Mouse (Mus musculus) cerebellum, postnatal 36 days (tissue): Measurements from ENCODE around the gene Slmap.
"Not testable (repeated sequence)": the region's sequence is repeated elsewhere in the genome, so short reads cannot be mapped to it uniquely, and the experiment has no call there.

ENCODE experiments used
- DNase-seq, 2 experiments: peaks; one replicate each; pipeline ENCODE4 v3.0.0; 2021 to 2022; ENCODE audit warnings: mixed read lengths in 2 of 2

Slmap gene

DNA sequence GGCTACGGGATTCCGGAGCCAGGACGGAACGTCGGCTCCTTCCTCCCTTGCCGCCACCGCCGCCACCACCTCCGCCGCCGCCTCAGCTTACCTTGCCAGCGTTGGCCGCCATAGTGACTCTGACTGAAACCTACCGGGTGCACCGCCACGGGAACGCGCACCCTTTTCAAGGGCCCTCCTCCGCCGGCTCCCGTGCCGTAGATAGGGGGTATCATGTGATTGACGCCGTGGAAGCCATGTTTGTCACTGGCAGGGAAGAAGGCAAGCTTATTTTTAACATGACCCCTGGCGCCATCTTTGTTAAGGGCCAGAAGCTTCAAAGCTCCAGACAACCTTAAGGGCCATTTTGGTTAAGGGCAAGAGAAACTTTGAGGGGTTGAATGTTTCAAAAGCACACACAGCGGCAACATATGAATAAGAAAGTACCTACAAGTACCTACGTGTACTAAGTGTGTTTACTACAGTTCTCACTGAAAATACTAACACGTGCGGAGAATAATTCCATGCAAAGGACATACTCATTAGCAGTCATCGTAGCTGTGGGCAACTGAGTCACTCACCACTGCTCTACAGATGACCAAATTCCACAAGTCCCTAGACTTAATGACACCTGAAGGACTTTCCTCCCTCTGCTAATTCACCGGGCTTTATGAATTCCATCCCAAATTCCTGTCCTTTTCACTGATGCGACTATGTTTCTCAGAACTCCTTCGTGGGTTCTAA, at the start of gene Slmap:
Gene Slmap, minus strand, starts transcription at position 175 of the 723 bp plus-strand sequence.
- DNase-seq, result peak; percentile 99 to 100

DNA sequence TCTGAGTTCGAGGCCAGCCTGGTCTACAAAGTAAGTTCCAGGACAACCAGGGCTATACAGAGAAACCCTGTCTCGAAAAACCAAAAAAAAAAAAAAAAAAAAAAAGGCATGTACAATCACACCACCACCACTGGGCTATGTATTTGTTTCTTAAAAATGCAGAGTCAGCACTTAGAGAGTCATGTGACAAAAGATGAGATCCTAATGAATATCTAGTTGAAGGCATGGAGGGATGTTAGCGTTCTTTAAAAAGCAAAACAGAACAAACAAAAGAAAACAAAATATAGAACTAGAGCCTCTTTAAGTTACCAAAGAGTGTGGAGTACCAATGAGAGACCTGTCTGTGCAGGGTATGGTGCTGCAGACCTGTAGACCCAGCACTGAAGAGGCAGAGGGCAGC, 48.9 kb upstream of the Slmap start:
- DNase-seq, result no peak

- peak; percentile 79 to 90 for DNase-seq
Measured at GRCm38 (mm10) chr14:26579346-26580343, 44.9 kb upstream of the Slmap start.

GRCm38 (mm10) chr14:26578791-26579191, 44.1 kb upstream of the Slmap start:
- DNase-seq, result peak in 1 of 2 experiments; percentile 4

DNA sequence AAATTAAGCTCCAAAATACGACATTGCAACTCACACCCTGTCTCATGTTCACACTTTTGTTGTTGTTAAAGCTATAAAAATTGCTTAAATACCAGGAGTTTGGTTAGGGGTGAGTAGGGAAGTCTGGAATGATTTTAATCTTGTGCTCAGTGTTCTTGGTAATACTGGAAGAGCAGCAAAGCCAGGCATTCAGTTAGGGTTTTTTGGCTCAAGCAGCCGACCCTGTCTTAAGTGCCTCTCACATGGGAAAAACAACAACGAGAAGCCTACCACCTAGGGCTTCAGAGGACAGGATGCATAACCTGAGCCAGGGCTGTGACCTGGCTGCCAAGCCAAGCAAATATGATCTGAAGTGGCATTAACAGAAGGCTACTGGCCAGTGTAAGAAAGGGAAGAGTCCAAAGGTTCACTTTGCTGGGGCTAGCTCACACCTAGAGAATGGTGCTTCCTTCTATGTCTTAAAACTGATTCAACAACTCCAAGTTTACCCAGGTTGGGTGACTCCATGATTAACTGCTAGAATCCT, 41.6 kb upstream of the Slmap start:
- peak; percentile 6 to 18 for DNase-seq

DNA sequence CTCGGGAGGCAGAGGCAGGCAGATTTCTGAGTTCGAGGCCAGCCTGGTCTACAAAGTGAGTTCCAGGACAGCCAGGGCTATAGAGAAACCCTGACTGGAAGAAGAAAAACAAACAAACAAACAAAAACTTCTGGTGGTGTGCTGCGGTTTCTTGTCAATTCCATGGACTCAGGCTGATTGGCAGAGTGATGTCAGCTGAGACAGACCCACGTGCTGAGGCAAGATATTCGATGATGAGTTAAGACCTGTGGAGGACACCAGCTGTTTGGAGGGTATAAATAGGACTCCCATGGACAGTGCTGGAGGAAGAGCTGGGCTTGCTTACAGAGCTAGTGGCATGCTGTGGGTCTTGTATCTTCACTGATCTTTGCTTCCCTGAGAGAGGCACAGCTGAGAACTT, 38.8 kb upstream of the Slmap start, which contains the start of gene Dennd6a:
Gene Dennd6a, plus strand, starts transcription at position 301 of the 400 bp plus-strand sequence.
- DNase-seq, result not testable (repeated sequence)

GRCm38 (mm10) chr14:26571951-26572675, 37.4 kb upstream of the Slmap start:
- DNase-seq, result no peak

DNA sequence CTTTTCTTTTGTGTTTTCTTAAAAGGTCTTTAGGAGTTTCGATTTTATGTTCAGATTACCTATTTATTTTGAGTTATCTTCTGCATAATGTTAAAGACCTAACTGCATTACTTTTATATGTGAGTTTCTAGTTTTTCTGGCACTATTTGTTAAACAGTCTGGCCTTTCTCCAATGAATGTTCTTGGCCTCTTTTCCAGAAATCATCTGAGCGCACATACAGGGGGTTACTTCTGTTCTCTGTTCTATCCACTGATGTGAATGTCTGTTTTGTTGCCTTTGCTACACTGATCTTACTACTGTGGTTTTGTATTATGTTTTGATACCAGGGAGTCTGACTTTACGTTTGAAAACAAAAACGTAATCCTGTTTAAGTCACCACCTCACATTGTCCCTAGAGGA, 35.1 kb upstream of the Slmap start:
- no peak for DNase-seq

DNA sequence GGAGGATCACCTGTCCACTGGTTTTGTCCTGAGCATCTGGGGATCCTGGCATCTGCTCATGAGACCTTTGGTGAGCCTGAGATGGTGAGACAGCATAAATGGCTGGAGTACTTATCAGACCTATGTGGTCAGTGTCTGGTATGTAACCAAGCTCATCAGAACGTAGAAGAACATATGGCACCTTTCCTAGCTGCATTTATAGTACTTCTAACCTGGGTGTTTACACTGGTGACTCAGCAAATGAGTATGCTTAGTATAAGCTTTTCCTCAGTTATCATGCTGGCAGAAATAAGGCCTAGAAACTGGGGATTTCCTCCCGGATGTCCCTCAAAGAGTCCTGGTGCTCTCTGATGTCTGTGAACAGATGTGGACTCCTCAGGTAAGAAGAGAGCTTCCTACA, 27.5 kb upstream of the Slmap start:
- DNase-seq, result no peak

GRCm38 (mm10) chr14:26558536-26558935, 23.8 kb upstream of the Slmap start:
- DNase-seq, result no peak

GRCm38 (mm10) chr14:26557581-26557980, 22.9 kb upstream of the Slmap start:
- DNase-seq, result no peak

- no peak for DNase-seq
Measured at GRCm38 (mm10) chr14:26552853-26553252, 18.1 kb upstream of the Slmap start.

DNA sequence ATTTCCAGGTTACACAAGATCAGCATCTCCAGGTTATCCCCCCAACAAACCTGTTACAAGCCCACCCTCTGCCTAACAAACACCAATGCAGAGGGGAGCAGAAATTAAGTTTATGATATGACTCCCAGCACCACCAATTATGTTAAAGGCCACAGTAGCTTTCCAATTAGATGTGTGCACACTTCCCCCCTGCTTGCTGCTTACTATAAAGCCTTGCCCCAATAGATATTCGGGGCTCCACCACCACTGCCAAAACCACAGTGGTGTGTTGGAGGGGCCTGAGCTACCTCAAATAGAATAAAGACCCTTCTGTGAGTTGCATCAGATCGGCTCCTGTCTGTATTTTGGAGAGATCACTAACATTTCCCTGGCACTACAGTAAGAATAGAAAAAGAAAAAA, 17.7 kb upstream of the Slmap start:
- no peak for DNase-seq

GRCm38 (mm10) chr14:26550712-26551111, 16.0 kb upstream of the Slmap start:
- no peak for DNase-seq

DNA sequence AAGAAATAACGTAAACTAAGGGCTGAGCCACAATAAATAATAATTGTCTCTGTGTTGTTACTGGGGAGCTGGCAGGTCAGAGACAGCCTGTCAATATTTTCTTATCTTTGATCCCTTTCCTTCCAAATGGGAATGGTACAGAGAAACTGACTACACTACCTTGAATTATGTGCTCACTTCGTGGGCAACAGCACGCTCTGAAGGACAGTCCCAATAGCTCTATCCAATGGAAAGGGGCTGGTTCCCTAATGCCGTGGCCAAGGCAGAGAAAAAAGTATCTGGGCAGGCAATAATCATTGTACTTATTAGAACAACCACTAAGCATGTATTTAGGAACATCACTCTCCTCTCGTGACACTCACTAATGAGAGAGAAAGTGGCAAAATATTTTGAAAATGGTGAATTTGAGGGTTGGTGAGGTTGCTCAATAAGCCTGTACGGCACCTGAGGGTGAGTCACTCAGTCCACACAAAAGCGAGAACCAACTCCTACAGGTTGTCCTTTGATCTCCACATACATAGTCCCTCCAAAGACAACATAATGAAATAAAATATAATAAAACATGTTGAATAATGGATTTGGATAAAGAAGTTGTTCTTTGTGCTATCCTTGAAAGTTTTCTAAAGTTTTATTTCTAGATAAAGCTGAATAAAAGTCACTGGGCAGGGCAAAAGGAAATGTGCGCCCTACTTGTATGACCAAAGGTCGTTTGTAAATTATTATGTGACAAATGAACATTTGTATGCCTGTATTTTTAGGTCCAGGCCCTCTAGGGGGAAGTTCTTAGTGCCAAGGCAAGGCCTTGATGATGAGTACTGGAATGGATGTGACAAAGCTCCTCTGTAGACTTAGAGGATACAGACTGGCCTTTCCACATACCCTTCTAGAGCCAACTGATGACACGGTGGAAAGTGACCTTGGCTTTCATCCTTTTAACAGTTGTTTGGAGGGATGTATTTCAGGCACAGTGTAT, 13.1 kb upstream of the Slmap start:
- no peak for DNase-seq

GRCm38 (mm10) chr14:26542136-26542535, 7.4 kb upstream of the Slmap start:
- DNase-seq, result no peak

DNA sequence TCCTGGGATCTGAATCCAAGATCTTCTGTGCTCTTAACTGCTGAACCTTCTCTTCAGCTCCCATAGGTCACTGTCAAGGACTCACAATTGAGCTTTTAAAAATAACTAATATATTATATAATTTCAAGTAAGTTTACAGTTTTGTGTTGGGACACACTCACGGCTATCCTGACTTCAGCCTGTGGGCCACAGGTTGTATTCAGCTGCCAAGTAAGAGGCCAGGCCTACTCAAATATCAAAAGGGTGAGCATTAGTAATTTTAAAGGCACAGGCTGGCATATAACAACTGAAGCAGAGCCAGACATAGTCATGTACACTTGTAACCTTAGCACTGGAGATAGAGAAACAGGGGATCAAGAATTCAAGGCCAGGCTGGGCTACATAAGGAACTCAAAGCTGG, 5.8 kb upstream of the Slmap start:
- DNase-seq, result no peak

- DNase-seq, result no peak
Measured at GRCm38 (mm10) chr14:26539241-26539640, 4.5 kb upstream of the Slmap start.

- peak; percentile 42 to 54 for DNase-seq
Measured at GRCm38 (mm10) chr14:26533821-26534756, 642 bp downstream of the Slmap start.

DNA sequence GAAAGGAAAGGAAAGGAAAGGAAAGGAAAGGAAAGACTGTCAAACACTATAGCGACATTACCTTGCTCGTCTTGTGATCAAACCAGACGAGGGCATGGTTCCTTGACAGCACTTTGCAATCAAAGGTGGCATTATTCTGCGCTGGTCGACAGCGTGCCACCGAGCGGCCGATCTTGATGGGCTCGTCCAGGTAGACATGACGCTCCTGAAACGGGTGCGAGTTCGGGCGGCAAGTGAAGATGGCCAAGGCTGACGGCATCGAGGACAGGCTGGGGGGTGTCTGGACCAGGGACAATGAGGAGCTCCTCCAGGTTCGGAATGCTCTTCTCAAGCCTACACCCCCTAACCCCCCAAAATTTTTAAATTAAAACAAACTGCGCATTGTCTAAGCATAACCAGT, 1.5 kb downstream of the Slmap start:
- DNase-seq, result peak; percentile 16 to 18
